Mouse (Mus musculus): ENCODE data around the gene Cgrrf1.

- TF ChIP-seq CTCF (IDR thresholded peaks at IDR 0.05; ENCODE audit: insufficient read depth, low read length) (no peak), POLR2A (IDR thresholded peaks at IDR 0.05; ENCODE audit: borderline replicate concordance, extremely low read depth, low read depth, low read length) (no peak)
These were observed 14.9 kb upstream of the Cgrrf1 start for GRCm38 (mm10) chr14:46816916-46817622.

Data from lung, adult 2 months (tissue).